Mouse (Mus musculus) lung, embryonic 14.5 days (tissue): ENCODE data around the gene Tpbgl. TPM values are rescaled to one million over a fixed set of nuclear protein-coding genes. Genes with fewer than 3 reads are reported as not detected.

Experiments used
- ATAC-seq: fragments of 200-750 bp; cut with Nextera tagmentation; 2 replicates; pipeline ENCODE4 v1.8.0; 2017; ENCODE audit warnings: mild to moderate bottlenecking, moderate TSS enrichment, moderate library complexity; ENCODE audit not compliant: insufficient read depth
- DNase-seq: peaks from one replicate; pipeline ENCODE4 v3.0.0-alpha.2; 2015
- H3K27ac ChIP-seq: fragments of 300-500 bp; sonication (generic); 2 replicates; pipeline ENCODE4 v1.5.1; 2014; ENCODE audit warnings: low read depth, mild to moderate bottlenecking, moderate library complexity
- H3K27me3 ChIP-seq: fragments of 300-500 bp; sonication (generic); 2 replicates; pipeline ENCODE4 v1.6.1; 2014; ENCODE audit warnings: low read length, control low read depth; ENCODE audit not compliant: insufficient read depth
- H3K36me3 ChIP-seq: fragments of 300-500 bp; sonication (generic); 2 replicates; pipeline ENCODE4 v1.6.1; 2014; ENCODE audit warnings: control low read depth; ENCODE audit not compliant: insufficient read depth
- H3K4me1 ChIP-seq: fragments of 300-500 bp; sonication (generic); 2 replicates; pipeline ENCODE4 v1.6.1; 2014; ENCODE audit warnings: antibody characterized with exemption, control low read depth; ENCODE audit not compliant: insufficient read depth
- H3K4me2 ChIP-seq: fragments of 300-500 bp; sonication (generic); 2 replicates; pipeline ENCODE4 v1.6.1; 2014; ENCODE audit warnings: mild to moderate bottlenecking
- H3K4me3 ChIP-seq: fragments of 300-500 bp; sonication (generic); 2 replicates; pipeline ENCODE4 v1.5.1; 2014; ENCODE audit warnings: low read depth, low read length
- H3K9ac ChIP-seq: fragments of 300-500 bp; sonication (generic); 2 replicates; pipeline ENCODE4 v1.6.1; 2014
- H3K9me3 ChIP-seq: fragments of 300-500 bp; sonication (generic); 2 replicates; pipeline ENCODE4 v1.6.1; 2016; ENCODE audit warnings: low read depth, low read length, control low read depth
- CTCF ChIP-seq: IDR thresholded peaks from 2 replicates; pipeline ENCODE4 v1.5.1; 2016; ENCODE audit warnings: antibody characterized with exemption, low read depth
- WGBS: fragments of 180-500 bp; shearing (Covaris S2); extraction: QIAGEN DNeasy Blood & Tissue Kit; methylation state at CpG from one replicate; pipeline ENCODE4 v1.1.7; 2014; 5-methylcytosine and 5-hydroxymethylcytosine counted together
- polyA plus RNA-seq: library from polyadenylated mRNA; unstranded; fragments of >200 nt; fragmentation: Nextera tagmentation; extraction: Ambion mirVana; gene quantifications from 2 replicates; pipeline ENCODE4 v1.2.1, GENCODE M21; 2014

Tpbgl gene
- polyA plus RNA-seq, 1 experiment from 2014 or later: 1.2 TPM

GRCm38 (mm10) chr7:99607632-99608031 is 19.3 kb downstream of the Tpbgl start:
- Histone ChIP-seq H3K4me2 (no peak overlapping the region), H3K27me3 (no peaks in the 10 kb centered on the region), H3K4me3 (no peak overlapping the region), H3K27ac (no peak overlapping the region), H3K4me1 (no peaks in the 10 kb centered on the region), H3K9me3 (no peaks in the 10 kb centered on the region), H3K36me3 (peaks cover 24% of the 10 kb centered on the region; the same call in 1 of the 2 replicates), H3K9ac (no peak overlapping the region)
- TF ChIP-seq CTCF: no peak
- DNase-seq: no peak
- ATAC-seq: no peak
- WGBS: 36% methylated on average over 2 of the region's 2 CpGs

GRCm38 (mm10) chr7:99606766-99607165 is 20.1 kb downstream of the Tpbgl start:
- no peak overlapping the region for H3K9ac ChIP-seq
- ATAC-seq (no peak), DNase-seq (no peak)
- peaks cover 32% of the 10 kb centered on the region for H3K36me3 ChIP-seq
- H3K27me3 ChIP-seq: no peaks in the 10 kb centered on the region
- H3K4me3 ChIP-seq: no peak overlapping the region
- H3K4me1 ChIP-seq: no peaks in the 10 kb centered on the region
- H3K4me2 ChIP-seq: no peak overlapping the region
- H3K9me3 ChIP-seq: no peaks in the 10 kb centered on the region
- H3K27ac ChIP-seq: no peak overlapping the region
- 83% methylated on average over 3 of the region's 3 CpGs for WGBS
- TF ChIP-seq CTCF: no peak

- Histone ChIP-seq H3K36me3 (peaks cover 36% of the 10 kb centered on the region), H3K4me2 (no peak overlapping the region), H3K27me3 (no peaks in the 10 kb centered on the region), H3K9me3 (no peaks in the 10 kb centered on the region), H3K4me3 (no peak overlapping the region), H3K9ac (no peak overlapping the region), H3K4me1 (no peaks in the 10 kb centered on the region), H3K27ac (no peak overlapping the region)
- 83% methylated on average over 11 of the region's 11 CpGs for WGBS
- DNase-seq (no peak), ATAC-seq (no peak)
- no peak for TF ChIP-seq CTCF
Observed at GRCm38 (mm10) chr7:99606303-99606702, 20.6 kb downstream of the Tpbgl start.

- Histone ChIP-seq H3K4me1 (no peaks in the 10 kb centered on the region), H3K4me3 (no peak overlapping the region), H3K27me3 (no peaks in the 10 kb centered on the region), H3K9ac (no peak overlapping the region), H3K36me3 (peaks cover 42% of the 10 kb centered on the region), H3K27ac (no peak overlapping the region), H3K9me3 (no peaks in the 10 kb centered on the region), H3K4me2 (no peak overlapping the region)
- TF ChIP-seq CTCF: no peak
- ATAC-seq (no peak), DNase-seq (no peak)
- WGBS: 87% methylated on average over 2 of the region's 2 CpGs
Observed at GRCm38 (mm10) chr7:99605058-99605457, 21.8 kb downstream of the Tpbgl start.

GRCm38 (mm10) chr7:99603875-99604662 is 22.8 kb downstream of the Tpbgl start:
- Histone ChIP-seq H3K4me1 (no peaks in the 10 kb centered on the region), H3K9ac (no peak overlapping the region), H3K4me2 (no peak overlapping the region), H3K9me3 (no peaks in the 10 kb centered on the region), H3K27me3 (no peaks in the 10 kb centered on the region), H3K36me3 (peaks cover 45% of the 10 kb centered on the region), H3K4me3 (no peak overlapping the region), H3K27ac (no peak overlapping the region)
- TF ChIP-seq CTCF: no peak
- DNase-seq: no peak
- WGBS: 76% methylated on average over 8 of the region's 8 CpGs
- no peak for ATAC-seq

GRCm38 (mm10) chr7:99598722-99599121 is 28.2 kb downstream of the Tpbgl start:
- DNase-seq (no peak), ATAC-seq (no peak)
- Histone ChIP-seq H3K9ac (no peak overlapping the region), H3K27me3 (no peaks in the 10 kb centered on the region), H3K4me3 (no peak overlapping the region), H3K9me3 (no peaks in the 10 kb centered on the region), H3K4me2 (no peak overlapping the region), H3K4me1 (no peaks in the 10 kb centered on the region), H3K36me3 (peaks cover 76% of the 10 kb centered on the region), H3K27ac (no peak overlapping the region)
- TF ChIP-seq CTCF: peak; percentile 54
- WGBS: 71% methylated on average over 4 of the region's 4 CpGs

GRCm38 (mm10) chr7:99593868-99594803 is 32.8 kb downstream of the Tpbgl start:
- ATAC-seq (peak; percentile 68), DNase-seq (peak; percentile 10)
- Histone ChIP-seq H3K9me3 (no peaks in the 10 kb centered on the region), H3K27ac (no peak overlapping the region), H3K36me3 (peaks cover 64% of the 10 kb centered on the region), H3K4me2 (no peak overlapping the region), H3K9ac (0 out of 2 replicates have a peak overlapping the region, but pooled peaks have one; percentile 1), H3K4me1 (no peaks in the 10 kb centered on the region), H3K4me3 (peak overlapping the region; percentile 3; the same call in 1 of the 2 replicates), H3K27me3 (no peaks in the 10 kb centered on the region)
- WGBS: 73% methylated on average over 15 of the region's 15 CpGs
- no peak for TF ChIP-seq CTCF
